Comparison of ENCODE assay signal across 26 mouse cellular contexts in the genomic region with DNA sequence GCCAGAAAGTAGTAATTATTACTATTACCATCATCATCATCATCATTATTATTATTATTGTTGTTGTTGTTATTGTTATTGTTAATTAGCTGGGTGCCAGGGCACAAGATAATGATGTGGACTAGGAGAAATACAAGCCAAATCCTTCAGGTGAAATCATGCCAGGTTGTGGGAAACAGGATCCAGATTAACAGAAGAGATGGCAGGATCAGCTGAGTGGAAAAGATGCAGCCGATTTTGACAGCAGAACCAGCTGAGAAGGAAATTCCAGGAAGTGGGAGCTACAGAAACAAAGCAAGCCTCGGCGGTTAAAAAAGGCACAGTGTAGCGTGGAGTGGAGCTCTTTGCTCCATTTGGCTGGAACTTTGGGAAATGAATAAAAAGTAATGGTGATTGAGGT.
DNase-seq lines count a peak whose midpoint lies in the region; ATAC-seq and TF ChIP-seq lines count a peak whose summit lies in the region.
"Had no signal": no experiment of that assay in that cellular context is flagged by ENCODE, and none has a peak within 500 bp of the region (broad histone marks: within the 10 kb centered on the region; RNA-seq: fewer than 3 reads in every experiment).

No protein-coding gene starts in this region.

- no peak for ATAC-seq in forebrain, embryonic 14.5 days
- no peak for ATAC-seq in kidney, embryonic 14.5 days (ENCODE audit: low FRiP score, low TSS enrichment)
- ATAC-seq: activated CD4-positive, CD25-positive, alpha-beta regulatory T cell, adult 4 months; CD4-positive, CD25-positive, alpha-beta regulatory T cell, adult 4 months; hindbrain, postnatal 0 days; inflammation-experienced regulatory T-cells, adult 6 months; intestine, embryonic 16.5 days had no signal

- TF ChIP-seq CTCF in kidney, adult 2 months (conservative IDR thresholded peaks at IDR 0.05; ENCODE audit: insufficient read depth, insufficient read length, low read depth, low read length), result no peak

- no peak overlapping the region for H3K4me3 ChIP-seq in forebrain, embryonic 14.5 days (ENCODE audit: low read depth, low read length)
- H3K4me3 ChIP-seq in forebrain, embryonic 10.5 days, result no peak overlapping the region
- H3K4me3 ChIP-seq in kidney, adult 2 months (ENCODE audit: insufficient read depth, low read depth, low read length), result no peak overlapping the region
- no peak overlapping the region for H3K4me3 ChIP-seq in kidney, embryonic 14.5 days (ENCODE audit: low read length)
- H3K4me3 ChIP-seq: embryonic facial prominence, embryonic 12.5 days; embryonic facial prominence, embryonic 15.5 days; heart, adult 2 months; heart, embryonic 10.5 days; heart, embryonic 13.5 days had no signal

- H3K27me3 ChIP-seq in forebrain, embryonic 14.5 days (replicated peaks; ENCODE audit: control insufficient read depth, insufficient read depth, low read length), result no peaks in the 10 kb centered on the region
- H3K27me3 ChIP-seq in forebrain, embryonic 10.5 days (ENCODE audit: poor library complexity, severe bottlenecking), result no peaks in the 10 kb centered on the region
- no peaks in the 10 kb centered on the region for H3K27me3 ChIP-seq in kidney, adult 2 months (replicated peaks; ENCODE audit: control insufficient read depth, insufficient read depth, low read length)
- no peaks in the 10 kb centered on the region for H3K27me3 ChIP-seq in kidney, embryonic 14.5 days (ENCODE audit: control insufficient read depth, insufficient read depth, low read length)
- H3K27me3 ChIP-seq: embryonic facial prominence, embryonic 12.5 days; embryonic facial prominence, embryonic 15.5 days had no signal

- H3K36me3 ChIP-seq in forebrain, embryonic 14.5 days (ENCODE audit: control insufficient read depth, insufficient read depth, low read length), result no peaks in the 10 kb centered on the region
- H3K36me3 ChIP-seq in forebrain, embryonic 10.5 days (replicated peaks), result no peaks in the 10 kb centered on the region
- H3K36me3 ChIP-seq in kidney, adult 2 months (ENCODE audit: control insufficient read depth, insufficient read depth, low read length), result no peaks in the 10 kb centered on the region
- no peaks in the 10 kb centered on the region for H3K36me3 ChIP-seq in kidney, embryonic 14.5 days (ENCODE audit: control insufficient read depth, insufficient read depth, low read length)
- H3K36me3 ChIP-seq: embryonic facial prominence, embryonic 12.5 days; embryonic facial prominence, embryonic 15.5 days; heart, embryonic 10.5 days; heart, embryonic 13.5 days had no signal

- TF ChIP-seq POLR2A in kidney, adult 2 months (IDR thresholded peaks at IDR 0.05; ENCODE audit: low read depth, low read length), result no peak

- no peak overlapping the region for H3K27ac ChIP-seq in forebrain, embryonic 14.5 days (ENCODE audit: low read depth, low read length)
- no peak overlapping the region for H3K27ac ChIP-seq in forebrain, embryonic 10.5 days
- no peak overlapping the region for H3K27ac ChIP-seq in kidney, adult 2 months (ENCODE audit: insufficient read depth, low read depth, low read length)
- H3K27ac ChIP-seq in kidney, embryonic 14.5 days (ENCODE audit: low read depth, low read length), result no peak overlapping the region
- H3K27ac ChIP-seq: embryonic facial prominence, embryonic 12.5 days; embryonic facial prominence, embryonic 15.5 days; heart, adult 2 months; heart, embryonic 10.5 days; heart, embryonic 13.5 days; hindbrain, embryonic 14.5 days; hindbrain, postnatal 0 days had no signal

- peak; percentile 13 for DNase-seq in forebrain, embryonic 14.5 days (ENCODE audit: low spot score)
- no peak for DNase-seq in forebrain, embryonic 10.5 days (ENCODE audit: extremely low spot score, low spot score)
- peak; percentile 2 for DNase-seq in kidney, adult 2 months
- DNase-seq in kidney, postnatal 14 days, result peak; percentile 15
- no peak for DNase-seq in kidney, postnatal 36 days
- DNase-seq: adrenal gland, adult 8-10 months; adrenal gland, postnatal 25 days; cerebellum, adult 11-12 months; cerebellum, adult 9-10 months; cerebellum, postnatal 25 days; gastrocnemius, postnatal 10 days; gastrocnemius, postnatal 36 days; heart, adult 2 months; heart, postnatal 14 days; heart, postnatal 4 days had no signal

- no peak overlapping the region for H3K4me2 ChIP-seq in forebrain, embryonic 14.5 days (ENCODE audit: low read length)
- no peak overlapping the region for H3K4me2 ChIP-seq in kidney, embryonic 14.5 days (replicated peaks; ENCODE audit: low read depth, low read length)
- H3K4me2 ChIP-seq: embryonic facial prominence, embryonic 12.5 days; embryonic facial prominence, embryonic 15.5 days; heart, embryonic 13.5 days; hindbrain, embryonic 14.5 days had no signal

- 42% methylated on average over 4 of the region's 4 CpGs for WGBS in forebrain, embryonic 14.5 days
- 71% methylated on average over 4 of the region's 4 CpGs for WGBS in forebrain, embryonic 10.5 days
- 32% methylated on average over 4 of the region's 4 CpGs for WGBS in kidney, adult 2 months
- 47% methylated on average over 4 of the region's 4 CpGs for WGBS in kidney, embryonic 14.5 days

- H3K9ac ChIP-seq in forebrain, embryonic 14.5 days (ENCODE audit: low read length), result no peak overlapping the region
- H3K9ac ChIP-seq in kidney, embryonic 14.5 days (ENCODE audit: low read depth, low read length), result no peak overlapping the region
- H3K9ac ChIP-seq: embryonic facial prominence, embryonic 12.5 days; embryonic facial prominence, embryonic 15.5 days; heart, embryonic 13.5 days; hindbrain, embryonic 14.5 days had no signal

- H3K9me3 ChIP-seq in forebrain, embryonic 14.5 days (replicated peaks; ENCODE audit: control insufficient read depth, low read length), result no peaks in the 10 kb centered on the region
- no peaks in the 10 kb centered on the region for H3K9me3 ChIP-seq in forebrain, embryonic 10.5 days
- H3K9me3 ChIP-seq in kidney, embryonic 14.5 days (ENCODE audit: control insufficient read depth, low read length), result no peaks in the 10 kb centered on the region
- H3K9me3 ChIP-seq: embryonic facial prominence, embryonic 12.5 days; embryonic facial prominence, embryonic 15.5 days; heart, embryonic 10.5 days; heart, embryonic 13.5 days had no signal

- peaks cover 2% of the 10 kb centered on the region; the same call in 1 of the 2 replicates for H3K4me1 ChIP-seq in forebrain, embryonic 14.5 days (ENCODE audit: control insufficient read depth, insufficient read depth, low read length)
- H3K4me1 ChIP-seq in forebrain, embryonic 10.5 days, result peaks cover 12% of the 10 kb centered on the region
- H3K4me1 ChIP-seq in kidney, adult 2 months (ENCODE audit: control insufficient read depth, insufficient read depth, low read length), result no peaks in the 10 kb centered on the region
- H3K4me1 ChIP-seq in kidney, embryonic 14.5 days (ENCODE audit: control insufficient read depth, insufficient read depth, low read length), result no peaks in the 10 kb centered on the region
- H3K4me1 ChIP-seq: embryonic facial prominence, embryonic 12.5 days; embryonic facial prominence, embryonic 15.5 days had no signal

Comparison
In these comparisons a context has a peak if more than half of its experiments do, and no peak if none do; other contexts are left out.
1. DNase-seq: peak in forebrain, embryonic 14.5 days (single experiment), kidney, adult 2 months (single experiment) and kidney, postnatal 14 days (single experiment); none in forebrain, embryonic 10.5 days (single experiment) and kidney, postnatal 36 days (0 of 2).